Mouse (Mus musculus) colon, adult 2 months (tissue): ENCODE data around the gene Cdkl3. TPM values are rescaled to one million over a fixed set of nuclear protein-coding genes. Genes with fewer than 3 reads are reported as not detected.

Source experiments
- polyA plus RNA-seq: library from polyadenylated mRNA; depleted of rRNA; stranded (reverse); fragments of >200 nt; gene quantifications from 2 replicates; pipeline ENCODE4 v1.2.3, GENCODE M21; 2012; rRNA removed

Cdkl3 gene
- 0.81 and 0.85 TPM in 2 replicates for polyA plus RNA-seq

GRCm38 (mm10) chr11:52003772-52004528 lies at the start of gene Cdkl3:
Gene Cdkl3, plus strand, starts transcription at chr11:52004221.

DNA sequence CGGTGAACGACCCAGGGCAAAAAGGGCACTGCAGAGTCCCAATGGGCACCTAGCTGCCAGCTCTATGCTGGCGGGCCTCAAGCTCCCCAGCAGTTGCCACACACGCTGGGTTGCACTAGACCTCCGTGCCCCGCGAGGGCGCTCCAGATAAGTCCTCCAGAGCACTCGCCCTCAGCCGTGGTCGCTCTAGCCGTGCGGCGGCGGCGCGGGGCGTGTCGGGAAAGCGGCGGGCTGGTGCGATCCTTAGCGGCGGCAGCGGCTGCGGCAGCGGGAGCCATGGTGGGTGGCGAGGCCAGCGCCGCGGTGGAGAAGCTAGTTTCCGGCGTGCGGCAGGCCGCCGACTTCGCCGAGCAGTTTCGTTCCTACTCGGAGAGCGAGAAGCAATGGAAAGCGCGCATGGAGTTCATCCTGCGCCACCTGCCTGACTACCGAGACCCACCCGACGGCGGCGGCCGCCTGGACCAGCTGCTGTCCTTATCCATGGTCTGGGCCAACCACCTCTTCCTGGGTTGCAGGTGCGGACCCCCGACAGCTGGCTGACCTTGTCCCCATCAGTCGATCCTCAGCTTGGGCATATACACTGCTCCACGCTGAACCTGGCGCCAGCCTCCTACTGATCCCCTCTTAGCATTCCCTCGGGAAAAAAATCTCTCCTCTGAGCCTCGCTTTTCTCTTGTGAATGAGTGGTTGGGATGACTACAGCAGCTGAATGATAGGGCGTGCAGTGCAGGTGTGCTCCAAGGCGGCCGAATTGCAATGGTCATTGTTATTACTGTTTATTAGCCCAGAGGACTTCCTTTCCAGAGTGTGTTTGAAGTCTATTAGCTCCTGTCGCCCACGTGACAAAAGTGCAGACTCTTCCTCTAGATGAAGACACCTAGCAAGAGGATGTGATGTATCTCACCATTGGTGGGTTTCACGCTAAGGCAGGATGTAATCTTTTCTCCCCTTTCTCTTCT lies 36.3 kb upstream of the Cdkl3 start, which contains the start of gene Cdkn2aipnl:
Gene Cdkn2aipnl (plus strand): TSS at position 219 of the 959 bp plus-strand sequence.

GRCm38 (mm10) chr11:52000290-52000962 lies 3.6 kb upstream of the Cdkl3 start, which contains the start of gene Ube2b:
Gene Ube2b, minus strand, starts transcription at chr11:52000762.

DNA sequence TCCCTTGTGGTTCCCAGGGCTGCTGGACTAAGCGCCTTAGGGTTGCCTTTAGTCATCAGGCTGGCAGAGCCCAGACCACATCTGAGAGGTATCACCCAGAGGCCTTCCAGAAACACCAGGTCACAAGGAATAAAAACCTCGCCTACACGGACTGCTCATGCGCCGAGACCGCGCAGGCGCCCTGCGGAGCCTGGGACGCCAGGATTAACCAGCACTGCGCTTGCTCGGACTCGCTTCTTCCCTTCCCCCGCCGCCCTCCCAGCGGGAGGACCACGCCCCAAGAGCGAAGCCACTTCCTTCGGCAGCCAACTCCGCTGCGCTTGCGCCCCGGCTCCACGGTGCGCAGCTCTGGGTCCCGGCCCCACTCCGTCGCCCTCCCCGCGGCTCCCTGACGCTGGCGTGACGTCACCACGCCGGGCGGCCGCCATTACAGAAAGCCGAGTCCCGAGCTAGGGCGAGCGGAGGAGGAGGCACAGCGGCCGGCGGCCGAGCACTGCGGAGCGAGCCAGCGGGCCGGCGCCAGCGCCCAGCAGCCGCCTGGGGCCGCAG lies 94.5 kb downstream of the Cdkl3 start, which contains the start of gene Ppp2ca:
Gene Ppp2ca (plus strand): TSS at position 284 of the 549 bp plus-strand sequence.

Other genes starting within 250 kb of the Cdkl3 start
- 20.5 and 23.7 TPM in 2 replicates for gene Sec24a, start 240.6 kb upstream of the Cdkl3 start, polyA plus RNA-seq
- 11.0 and 13.1 TPM in 2 replicates for gene Sar1b, start 240.5 kb upstream of the Cdkl3 start, polyA plus RNA-seq
- 9.2 and 10.4 TPM in 2 replicates for gene Jade2, start 146.6 kb upstream of the Cdkl3 start, polyA plus RNA-seq
- gene Cdkn2aipnl, start 36.6 kb upstream of the Cdkl3 start, polyA plus RNA-seq: 17.9 and 18.4 TPM in 2 replicates
- gene Ube2b, start 3.5 kb upstream of the Cdkl3 start, polyA plus RNA-seq: 31.1 and 34.5 TPM in 2 replicates
- 47.9 and 59.0 TPM in 2 replicates for gene Ppp2ca, start 94.5 kb downstream of the Cdkl3 start, polyA plus RNA-seq
- not detected in 2 replicates for gene Olfr1373, start 141.3 kb downstream of the Cdkl3 start, polyA plus RNA-seq
- not detected in 2 replicates for gene Olfr1371, start 209.8 kb downstream of the Cdkl3 start, polyA plus RNA-seq
- 8.0 and 9.7 TPM in 2 replicates for gene Skp1a, start 227.8 kb downstream of the Cdkl3 start, polyA plus RNA-seq